Mouse (Mus musculus): Measurements from ENCODE around the gene Snx14. TPM values are rescaled to one million over a fixed set of nuclear protein-coding genes. Genes with fewer than 3 reads are reported as not detected.
A peak's percentile ranks its signal among the peaks of the same experiment; 100 is the strongest.

Gene Snx14
- polyA plus RNA-seq, 1 experiment from 2014 or later, result 25.4 TPM

- H3K4me3 ChIP-seq, result peak overlapping the region; percentile 80
- WGBS, result 53% methylated on average over 10 of the region's 10 CpGs
- H3K36me3 ChIP-seq, result no peaks in the 10 kb centered on the region
- peaks cover 11% of the 10 kb centered on the region; the same call in 1 of the 2 replicates for H3K4me1 ChIP-seq
- H3K9me3 ChIP-seq, result no peaks in the 10 kb centered on the region
- H3K27ac ChIP-seq, result peak overlapping the region; percentile 90; the same call in 1 of the 2 replicates
- no peaks in the 10 kb centered on the region for H3K27me3 ChIP-seq (ENCODE audit: insufficient read depth, poor library complexity, severe bottlenecking)
- no peak for DNase-seq (ENCODE audit: low spot score)
Measured at GRCm38 (mm10) chr9:88437342-88438236, 1.2 kb downstream of the Snx14 start.

- no peak for DNase-seq (ENCODE audit: low spot score)
- Histone ChIP-seq H3K4me3 (no peak overlapping the region), H3K4me1 (no peaks in the 10 kb centered on the region), H3K27me3 (ENCODE audit: insufficient read depth, poor library complexity, severe bottlenecking) (no peaks in the 10 kb centered on the region), H3K36me3 (peaks cover 43% of the 10 kb centered on the region), H3K9me3 (no peaks in the 10 kb centered on the region), H3K27ac (no peak overlapping the region)
- WGBS, result 83% methylated on average over 2 of the region's 2 CpGs
Measured at GRCm38 (mm10) chr9:88424356-88424755, 14.4 kb downstream of the Snx14 start.

GRCm38 (mm10) chr9:88422428-88422827, 16.3 kb downstream of the Snx14 start:
- no peaks in the 10 kb centered on the region for H3K4me1 ChIP-seq
- H3K9me3 ChIP-seq, result no peaks in the 10 kb centered on the region
- no peaks in the 10 kb centered on the region for H3K27me3 ChIP-seq (ENCODE audit: insufficient read depth, poor library complexity, severe bottlenecking)
- DNase-seq (ENCODE audit: low spot score), result no peak
- H3K27ac ChIP-seq, result no peak overlapping the region
- H3K36me3 ChIP-seq, result peaks cover 33% of the 10 kb centered on the region
- WGBS, result 95% methylated on average over 4 of the region's 4 CpGs
- H3K4me3 ChIP-seq, result no peak overlapping the region

GRCm38 (mm10) chr9:88416752-88417151, 22.0 kb downstream of the Snx14 start:
- Histone ChIP-seq H3K9me3 (no peaks in the 10 kb centered on the region), H3K27me3 (ENCODE audit: insufficient read depth, poor library complexity, severe bottlenecking) (no peaks in the 10 kb centered on the region), H3K36me3 (peaks cover 34% of the 10 kb centered on the region), H3K27ac (no peak overlapping the region), H3K4me3 (no peak overlapping the region), H3K4me1 (no peaks in the 10 kb centered on the region)
- no peak for DNase-seq (ENCODE audit: low spot score)
- WGBS, result 67% methylated on average over 1 of the region's 1 CpGs

- Histone ChIP-seq H3K4me3 (no peak overlapping the region), H3K27me3 (ENCODE audit: insufficient read depth, poor library complexity, severe bottlenecking) (no peaks in the 10 kb centered on the region), H3K27ac (no peak overlapping the region), H3K4me1 (no peaks in the 10 kb centered on the region), H3K36me3 (peaks cover 28% of the 10 kb centered on the region), H3K9me3 (no peaks in the 10 kb centered on the region)
- WGBS, result 84% methylated on average over 2 of the region's 2 CpGs
- no peak for DNase-seq (ENCODE audit: low spot score)
Measured at GRCm38 (mm10) chr9:88409978-88410377, 28.8 kb downstream of the Snx14 start.

GRCm38 (mm10) chr9:88404515-88404914, 34.2 kb downstream of the Snx14 start:
- H3K4me3 ChIP-seq, result no peak overlapping the region
- H3K9me3 ChIP-seq, result no peaks in the 10 kb centered on the region
- peaks cover 31% of the 10 kb centered on the region for H3K36me3 ChIP-seq
- DNase-seq (ENCODE audit: low spot score), result no peak
- no peaks in the 10 kb centered on the region for H3K27me3 ChIP-seq (ENCODE audit: insufficient read depth, poor library complexity, severe bottlenecking)
- no peak overlapping the region for H3K27ac ChIP-seq
- no peaks in the 10 kb centered on the region for H3K4me1 ChIP-seq
- 81% methylated on average over 6 of the region's 6 CpGs for WGBS

GRCm38 (mm10) chr9:88404088-88404487, 34.7 kb downstream of the Snx14 start:
- Histone ChIP-seq H3K27ac (no peak overlapping the region), H3K4me3 (no peak overlapping the region), H3K9me3 (no peaks in the 10 kb centered on the region), H3K27me3 (ENCODE audit: insufficient read depth, poor library complexity, severe bottlenecking) (no peaks in the 10 kb centered on the region), H3K36me3 (peaks cover 27% of the 10 kb centered on the region; the same call in 1 of the 2 replicates), H3K4me1 (no peaks in the 10 kb centered on the region)
- DNase-seq (ENCODE audit: low spot score), result peak; percentile 77
- WGBS, result 58% methylated on average over 10 of the region's 10 CpGs

GRCm38 (mm10) chr9:88398461-88398860, 40.3 kb downstream of the Snx14 start:
- H3K27me3 ChIP-seq (ENCODE audit: insufficient read depth, poor library complexity, severe bottlenecking), result no peaks in the 10 kb centered on the region
- no peak overlapping the region for H3K27ac ChIP-seq
- no peak for DNase-seq (ENCODE audit: low spot score)
- no peak overlapping the region for H3K4me3 ChIP-seq
- WGBS, result 69% methylated on average over 1 of the region's 1 CpGs
- no peaks in the 10 kb centered on the region for H3K4me1 ChIP-seq
- H3K36me3 ChIP-seq, result peaks cover 39% of the 10 kb centered on the region
- H3K9me3 ChIP-seq, result no peaks in the 10 kb centered on the region

- H3K27me3 ChIP-seq (ENCODE audit: insufficient read depth, poor library complexity, severe bottlenecking), result no peaks in the 10 kb centered on the region
- peaks cover 38% of the 10 kb centered on the region for H3K36me3 ChIP-seq
- DNase-seq (ENCODE audit: low spot score), result no peak
- no peaks in the 10 kb centered on the region for H3K9me3 ChIP-seq
- no peak overlapping the region for H3K27ac ChIP-seq
- no peaks in the 10 kb centered on the region for H3K4me1 ChIP-seq
- 90% methylated on average over 8 of the region's 8 CpGs for WGBS
- no peak overlapping the region for H3K4me3 ChIP-seq
Measured at GRCm38 (mm10) chr9:88394852-88395251, 43.9 kb downstream of the Snx14 start.

GRCm38 (mm10) chr9:88388826-88389225, 49.9 kb downstream of the Snx14 start:
- H3K9me3 ChIP-seq, result no peaks in the 10 kb centered on the region
- H3K36me3 ChIP-seq, result peaks cover 39% of the 10 kb centered on the region
- no peak overlapping the region for H3K4me3 ChIP-seq
- WGBS, result 80% methylated on average over 5 of the region's 5 CpGs
- H3K27ac ChIP-seq, result no peak overlapping the region
- H3K4me1 ChIP-seq, result no peaks in the 10 kb centered on the region
- no peaks in the 10 kb centered on the region for H3K27me3 ChIP-seq (ENCODE audit: insufficient read depth, poor library complexity, severe bottlenecking)
- DNase-seq (ENCODE audit: low spot score), result no peak

GRCm38 (mm10) chr9:88380542-88380941, 58.2 kb downstream of the Snx14 start:
- Histone ChIP-seq H3K27me3 (ENCODE audit: insufficient read depth, poor library complexity, severe bottlenecking) (no peaks in the 10 kb centered on the region), H3K9me3 (no peaks in the 10 kb centered on the region), H3K4me3 (no peak overlapping the region), H3K4me1 (no peaks in the 10 kb centered on the region), H3K36me3 (peaks cover 34% of the 10 kb centered on the region; the same call in 1 of the 2 replicates), H3K27ac (no peak overlapping the region)
- 89% methylated on average over 1 of the region's 1 CpGs for WGBS
- no peak for DNase-seq (ENCODE audit: low spot score)

GRCm38 (mm10) chr9:88380076-88380475, 58.7 kb downstream of the Snx14 start:
- H3K27me3 ChIP-seq (ENCODE audit: insufficient read depth, poor library complexity, severe bottlenecking), result no peaks in the 10 kb centered on the region
- H3K4me3 ChIP-seq, result no peak overlapping the region
- H3K27ac ChIP-seq, result no peak overlapping the region
- no peaks in the 10 kb centered on the region for H3K9me3 ChIP-seq
- WGBS, result 80% methylated on average over 7 of the region's 7 CpGs
- peaks cover 34% of the 10 kb centered on the region; the same call in 1 of the 2 replicates for H3K36me3 ChIP-seq
- H3K4me1 ChIP-seq, result no peaks in the 10 kb centered on the region
- no peak for DNase-seq (ENCODE audit: low spot score)

- peaks cover 30% of the 10 kb centered on the region; the same call in 1 of the 2 replicates for H3K36me3 ChIP-seq
- 76% methylated on average over 3 of the region's 3 CpGs for WGBS
- no peaks in the 10 kb centered on the region for H3K27me3 ChIP-seq (ENCODE audit: insufficient read depth, poor library complexity, severe bottlenecking)
Measured at GRCm38 (mm10) chr9:88379057-88379456, 59.7 kb downstream of the Snx14 start.

More at GRCm38 (mm10) chr9:88379057-88379456, 59.7 kb downstream of the Snx14 start:
- H3K4me1 ChIP-seq, result no peaks in the 10 kb centered on the region
- H3K4me3 ChIP-seq, result no peak overlapping the region
- DNase-seq (ENCODE audit: low spot score), result no peak
- no peaks in the 10 kb centered on the region for H3K9me3 ChIP-seq
- no peak overlapping the region for H3K27ac ChIP-seq
